Mouse (Mus musculus) T-helper 17 cell (primary cell): ENCODE data around the gene Banp.

Experiments used
- in situ Hi-C, 2 experiments: fragments of 300-600 bp; cut with MboI, MseI; formaldehyde crosslinking; loops; 1 replicate in 1 of 2; 2 replicates in 1 of 2; pipeline ENCODE4 v1.15.1; 2025; ENCODE audit warnings: high pct_unique_total_duplicates in 2 of 2

The Banp gene

DNA sequence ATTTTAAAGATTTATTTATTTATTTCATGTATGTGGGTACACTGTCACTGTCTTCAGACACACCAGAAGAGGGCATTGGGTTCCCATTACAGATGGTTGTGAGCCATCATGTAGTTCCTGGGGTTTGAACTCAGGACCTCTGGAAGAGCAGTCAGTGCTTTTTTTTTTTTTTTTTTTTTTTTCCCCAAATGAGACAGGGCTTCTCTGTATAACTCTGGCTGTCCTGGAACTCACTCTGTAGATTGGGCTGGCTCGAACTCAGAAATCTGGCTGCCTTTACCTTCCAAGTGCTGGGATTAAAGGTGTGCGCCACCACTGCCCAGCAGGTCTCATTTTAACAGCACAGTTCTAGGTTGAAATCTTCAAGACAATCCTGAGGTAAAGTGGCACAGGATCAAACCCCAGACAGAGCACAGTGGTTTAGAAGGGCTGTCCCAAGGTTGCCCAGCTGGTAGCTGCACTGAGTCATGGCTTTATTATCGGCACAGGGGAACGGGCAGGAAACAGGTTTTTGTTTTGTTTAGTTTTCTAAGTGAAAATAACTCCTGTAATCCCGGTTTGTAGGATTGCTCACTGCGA lies at the start of gene Banp:
Banp (plus strand) TSS at position 529 of the 579 bp plus-strand sequence.
- in situ Hi-C loops: loop anchor here in 1 of 2 experiments (5.0 kb wide), 1 partner anchor 47 kb away; no protein-coding TSS in a partner anchor

DNA sequence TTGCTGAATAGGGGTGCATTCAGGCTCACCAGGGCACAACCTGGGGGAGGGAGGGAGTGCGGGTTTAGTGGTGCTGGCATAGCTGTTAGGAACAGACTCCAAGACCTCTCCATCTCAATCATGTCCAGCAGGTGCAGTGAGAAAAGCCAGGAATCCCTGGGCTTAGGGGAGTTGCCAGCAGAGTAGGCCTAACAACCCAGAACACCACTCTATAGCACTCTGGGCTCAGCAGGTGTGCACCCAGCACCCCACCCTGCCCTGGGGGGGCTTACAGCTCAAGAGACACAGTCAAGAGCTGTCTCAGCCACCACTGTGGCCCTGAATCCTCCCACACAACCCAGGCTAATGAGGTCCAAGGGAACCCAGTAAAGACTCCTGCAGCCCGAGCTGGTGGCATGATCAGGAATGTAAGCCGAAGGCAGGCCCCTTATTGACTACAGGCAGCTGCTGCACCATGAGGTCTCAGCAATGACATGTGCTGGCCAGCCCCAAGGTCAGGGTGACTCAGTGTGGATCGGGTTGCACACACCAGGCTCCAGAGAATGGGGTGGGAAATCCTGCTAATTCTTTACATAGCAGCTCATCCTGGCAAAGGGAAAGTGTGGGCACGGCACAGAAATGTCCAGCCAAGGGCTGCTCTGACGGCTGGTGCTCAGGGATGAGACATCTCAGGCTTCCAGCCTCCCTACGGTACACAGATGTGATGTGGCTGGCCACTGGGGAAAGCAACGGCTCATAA lies 47.9 kb upstream of the Banp start:
- in situ Hi-C loops: loop anchor here (5.0 to 25.0 kb wide), 3 partner anchors 46 to 314 kb away; partner anchors contain the start of genes Banp (in 1 of the 2), Fbxo31 (in 1 of the 2) and Map1lc3b (in 1 of the 2)

DNA sequence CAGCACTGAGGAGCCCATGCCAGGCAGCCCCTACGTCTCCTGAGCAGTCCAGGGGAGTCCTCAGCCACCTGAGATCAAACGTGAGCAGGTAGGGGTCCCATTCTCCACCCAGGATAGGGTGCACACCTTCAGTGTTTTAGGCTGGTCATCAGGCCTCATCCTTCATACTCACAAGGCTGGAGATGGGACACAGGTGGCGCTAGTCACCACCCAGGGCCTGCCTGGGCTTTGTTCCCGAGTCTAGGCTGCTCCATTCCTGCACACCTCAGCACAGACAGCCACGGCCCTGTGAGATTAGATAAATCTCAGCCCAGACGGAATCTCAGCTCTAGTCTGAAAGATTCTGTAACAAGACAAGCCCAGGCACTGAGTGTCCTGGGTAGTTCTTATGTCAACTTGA lies 45.6 kb upstream of the Banp start:
- in situ Hi-C loops: loop anchor here (5.0 to 25.0 kb wide), 3 partner anchors 43 to 317 kb away; partner anchors contain the start of genes Banp (in 1 of the 2), Fbxo31 (in 1 of the 2) and Map1lc3b (in 1 of the 2)

DNA sequence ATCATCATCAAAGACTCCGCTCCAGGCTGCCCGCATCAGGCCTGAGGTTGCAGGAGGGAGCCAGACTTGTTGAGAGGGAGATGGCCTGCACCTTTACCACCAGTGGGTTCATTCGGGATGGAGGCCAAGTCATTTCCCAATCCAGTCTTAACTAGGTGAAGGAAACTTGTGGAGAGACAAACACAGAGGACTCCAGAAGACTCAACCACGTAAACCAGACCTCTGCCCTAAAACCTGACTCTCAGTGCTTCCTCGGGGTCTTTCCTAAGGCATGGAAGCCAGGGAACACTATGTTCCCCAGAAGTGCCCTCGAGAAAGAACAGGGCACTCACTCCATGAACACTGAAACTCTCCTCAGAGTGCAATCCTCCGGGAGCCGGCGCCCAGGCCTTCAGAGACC lies 44.6 kb upstream of the Banp start:
- in situ Hi-C loops: loop anchor here (5.0 to 25.0 kb wide), 3 partner anchors 42 to 318 kb away; partner anchors contain the start of genes Banp (in 1 of the 2), Fbxo31 (in 1 of the 2) and Map1lc3b (in 1 of the 2)

DNA sequence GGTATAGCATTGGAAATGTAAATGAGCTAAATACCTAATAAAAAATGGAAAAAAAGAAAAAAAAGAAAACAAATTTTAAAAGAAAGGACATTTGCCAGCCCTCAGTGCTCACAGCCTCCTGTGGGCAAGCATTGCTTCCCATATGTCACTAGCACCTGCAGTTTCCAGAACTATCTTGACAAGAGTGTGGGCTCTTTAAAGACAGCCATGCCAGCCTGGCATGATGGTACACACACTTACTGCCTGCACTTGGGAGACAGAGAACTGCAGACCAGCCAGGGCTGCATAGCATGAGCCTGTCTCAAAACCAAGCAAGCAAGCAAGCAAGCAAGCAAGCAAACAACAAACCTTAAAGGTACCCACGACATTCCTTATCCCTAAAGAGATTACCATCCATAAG lies 44.1 kb upstream of the Banp start:
- in situ Hi-C loops: loop anchor here in 1 of 2 experiments (25.0 kb wide), 1 partner anchor 318 kb away; the partner anchor contains the start of genes Fbxo31 and Map1lc3b

DNA sequence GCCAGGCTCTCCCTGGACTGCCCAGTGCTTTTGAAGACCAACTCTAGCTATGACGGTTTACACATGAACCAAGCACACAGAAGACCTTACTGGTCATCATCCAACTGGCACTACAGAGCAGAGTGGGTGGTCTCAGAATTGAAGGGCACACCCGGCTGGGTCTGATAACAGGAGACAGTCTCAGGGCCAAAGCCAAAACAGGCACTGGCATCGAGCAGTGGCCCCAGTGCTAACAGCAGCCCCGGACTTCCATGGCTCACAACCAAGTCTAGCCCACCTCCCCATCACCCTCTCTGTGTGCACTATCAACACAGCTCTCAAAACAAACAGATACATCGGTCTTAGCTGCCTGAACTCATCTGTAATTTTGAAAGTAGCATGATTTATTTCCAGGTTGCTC lies 43.7 kb upstream of the Banp start:
- in situ Hi-C loops: loop anchor here in 1 of 2 experiments (25.0 kb wide), 1 partner anchor 319 kb away; the partner anchor contains the start of genes Fbxo31 and Map1lc3b

DNA sequence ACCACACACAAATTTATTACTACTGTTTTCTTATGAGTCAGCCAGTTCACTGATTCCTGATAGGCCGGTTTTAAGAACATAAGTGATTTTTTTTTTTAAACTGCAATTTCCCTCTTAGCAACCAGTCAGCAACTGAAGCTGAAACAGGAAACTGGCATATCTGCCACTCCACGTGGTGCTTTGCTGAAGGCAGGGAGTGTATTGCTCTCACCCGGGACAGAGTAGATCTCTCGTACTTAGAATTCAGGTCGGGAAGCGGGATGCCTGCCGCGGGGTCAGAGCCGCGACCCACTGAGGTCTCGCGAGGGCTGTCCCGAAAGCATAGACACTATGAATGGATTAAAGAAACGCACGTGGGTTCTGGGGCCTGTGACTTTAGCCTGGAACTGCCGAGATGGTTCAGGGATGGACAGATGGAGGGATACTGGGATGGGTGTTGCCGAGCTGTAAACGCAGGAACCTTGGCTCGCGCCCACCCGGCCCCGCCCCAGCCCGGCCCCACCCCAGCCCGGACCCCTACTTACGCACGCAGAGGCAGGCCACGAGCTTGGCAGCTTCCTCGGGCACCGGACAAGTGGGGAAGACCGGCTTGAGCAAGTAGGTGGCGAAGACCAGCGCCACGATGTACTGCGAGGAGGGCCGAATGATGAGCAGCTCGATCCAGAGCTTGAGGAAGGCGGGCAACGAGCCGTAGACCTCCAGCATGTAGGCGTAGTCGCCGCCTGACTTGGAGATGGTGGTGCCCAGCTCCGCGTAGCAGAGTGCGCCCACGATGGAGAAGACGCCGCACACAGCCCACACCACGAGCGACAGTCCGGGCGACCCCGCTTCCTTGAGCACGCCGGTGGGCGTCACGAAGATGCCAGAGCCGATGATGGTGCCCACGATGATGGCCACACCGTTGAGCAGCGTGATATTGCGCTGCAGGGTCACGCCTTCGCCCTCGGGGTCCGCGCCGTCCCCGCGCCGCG lies 42.7 kb upstream of the Banp start:
- in situ Hi-C loops: loop anchor here in 1 of 2 experiments (25.0 kb wide), 1 partner anchor 320 kb away; the partner anchor contains the start of genes Fbxo31 and Map1lc3b

DNA sequence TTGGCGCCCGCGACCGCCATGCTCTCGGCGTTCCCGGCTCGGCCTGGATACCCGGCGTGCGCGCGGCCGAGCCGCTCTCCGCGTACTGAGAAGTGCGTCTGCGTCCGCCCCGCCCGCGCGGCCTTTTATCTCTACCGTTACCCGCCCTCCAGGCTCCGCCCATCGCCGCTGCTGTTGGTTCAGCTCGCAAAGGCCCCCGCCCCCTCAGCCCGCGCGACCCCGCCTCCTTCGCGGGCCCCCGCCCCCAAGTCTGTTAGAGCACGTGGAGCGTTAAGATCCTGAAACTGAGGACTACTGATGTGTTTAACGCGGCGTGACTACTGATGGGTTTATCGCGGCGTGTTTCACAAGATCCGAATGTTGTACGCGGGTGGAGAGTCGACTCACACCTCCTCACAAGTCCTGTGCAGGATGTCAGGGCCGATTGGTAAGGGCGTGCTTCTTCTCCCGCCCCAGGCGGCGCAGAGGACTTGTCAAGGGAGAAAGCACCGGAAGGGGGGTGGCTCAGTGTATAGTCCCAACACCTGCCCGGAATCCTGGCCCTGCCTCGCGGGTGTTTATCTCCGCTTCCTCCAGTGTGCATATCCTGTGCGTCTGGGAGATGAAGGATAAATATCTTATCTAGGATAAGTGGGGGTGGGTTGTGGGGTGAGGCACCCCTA lies 41.8 kb upstream of the Banp start, which contains the start of gene Slc7a5:
Slc7a5 (minus strand) TSS at position 108 of the 662 bp plus-strand sequence.
- in situ Hi-C loops: loop anchor here in 1 of 2 experiments (25.0 kb wide), 1 partner anchor 320 kb away; the partner anchor contains the start of genes Fbxo31 and Map1lc3b

DNA sequence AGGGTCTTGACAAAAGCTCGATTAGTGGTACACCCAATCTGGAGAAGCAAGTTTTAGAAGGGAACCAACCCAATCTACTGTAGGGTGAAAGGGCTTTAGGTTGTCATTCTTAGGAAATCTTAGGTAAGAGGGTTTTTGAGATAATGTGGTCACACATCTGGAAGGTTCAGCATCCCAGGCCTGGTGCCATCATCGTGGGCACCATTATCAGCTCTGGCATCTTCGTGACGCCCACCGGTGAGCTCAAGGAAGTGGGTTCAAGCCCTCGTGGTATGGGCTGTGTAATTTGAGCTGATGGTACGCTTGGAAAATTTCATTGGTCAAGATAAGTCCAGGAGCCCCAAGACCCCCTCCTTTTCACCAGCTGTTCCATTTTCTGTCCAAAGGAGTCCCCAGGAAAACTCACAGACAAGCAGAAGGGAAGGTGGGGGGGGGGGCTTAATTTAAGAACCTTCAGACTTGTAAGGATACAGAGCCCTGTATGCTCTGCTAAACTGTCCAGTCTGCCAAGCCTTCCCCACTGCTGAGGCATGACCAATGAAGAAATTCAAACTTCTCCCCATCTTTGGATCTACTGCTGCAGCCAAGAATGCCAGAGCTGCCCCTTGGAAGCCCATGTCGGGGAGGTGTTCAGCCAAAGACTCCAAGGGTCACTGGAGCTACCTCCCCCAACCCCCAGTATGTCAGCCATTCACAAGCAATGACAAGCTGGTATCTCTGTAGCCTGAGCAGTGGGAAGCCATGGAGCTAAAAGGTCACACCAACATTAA lies 41.0 kb upstream of the Banp start:
- in situ Hi-C loops: loop anchor here in 1 of 2 experiments (25.0 kb wide), 1 partner anchor 321 kb away; the partner anchor contains the start of genes Fbxo31 and Map1lc3b

DNA sequence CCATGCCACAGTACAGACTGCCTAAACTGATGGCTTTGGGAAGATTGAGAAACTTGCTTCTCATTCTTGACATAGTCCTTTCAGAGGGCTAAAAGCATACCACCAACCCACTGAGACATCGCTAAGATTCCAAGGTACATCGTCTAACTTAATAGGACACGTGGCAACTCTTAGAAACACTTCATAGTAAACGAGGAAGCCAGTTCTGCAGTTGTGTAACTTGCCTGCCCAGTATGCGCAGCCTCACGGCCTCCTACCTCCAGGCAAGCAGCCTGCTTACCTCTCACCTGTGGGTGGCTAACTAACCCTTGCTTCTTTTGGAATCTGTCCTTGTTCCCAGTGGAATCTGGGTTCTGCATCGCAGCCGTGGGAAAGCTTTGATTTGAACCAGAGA lies 40.4 kb upstream of the Banp start:
- in situ Hi-C loops: loop anchor here in 1 of 2 experiments (25.0 kb wide), 1 partner anchor 322 kb away; the partner anchor contains the start of genes Fbxo31 and Map1lc3b

DNA sequence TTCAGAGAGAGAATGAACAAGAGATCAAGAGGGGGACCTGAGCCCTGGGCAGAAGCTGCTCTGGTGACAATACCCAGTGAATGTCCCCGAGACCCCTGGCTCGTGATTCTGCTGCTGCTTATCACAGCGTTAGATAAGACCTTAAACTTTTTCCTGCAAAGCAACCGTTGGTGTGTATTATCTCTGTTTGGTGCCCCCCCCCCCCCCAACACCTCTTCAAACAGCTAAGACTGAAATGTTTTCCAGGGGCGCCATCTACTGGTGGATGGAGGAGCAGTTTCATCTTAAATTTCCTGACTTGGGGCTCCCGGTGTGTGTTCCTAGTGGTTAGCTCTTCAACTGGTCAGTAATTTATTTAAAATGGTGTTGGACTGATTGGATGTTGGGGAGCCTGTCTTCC lies 39.9 kb upstream of the Banp start:
- in situ Hi-C loops: loop anchor here in 1 of 2 experiments (25.0 kb wide), 1 partner anchor 322 kb away; the partner anchor contains the start of genes Fbxo31 and Map1lc3b

DNA sequence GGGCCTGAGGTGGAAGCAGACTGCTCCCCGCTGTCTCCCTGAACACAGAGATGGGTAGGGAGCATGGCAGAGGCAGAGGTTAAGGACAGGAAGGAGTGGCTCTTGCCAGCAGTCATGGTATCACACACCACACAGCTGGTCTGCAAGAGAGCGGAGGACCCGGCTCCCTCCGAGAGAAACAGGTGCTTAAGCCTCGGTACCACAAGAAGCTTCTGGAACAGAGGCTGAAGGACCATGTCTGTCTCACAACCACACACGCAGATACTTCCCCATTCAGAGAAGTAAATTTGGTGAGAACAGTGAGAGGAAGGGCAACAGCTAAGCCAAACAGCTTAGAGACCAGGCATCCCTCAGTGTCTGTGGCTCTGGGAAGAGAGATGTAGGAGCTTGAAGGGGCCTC lies 38.1 kb upstream of the Banp start:
- in situ Hi-C loops: loop anchor here in 1 of 2 experiments (25.0 kb wide), 1 partner anchor 324 kb away; the partner anchor contains the start of genes Fbxo31 and Map1lc3b

DNA sequence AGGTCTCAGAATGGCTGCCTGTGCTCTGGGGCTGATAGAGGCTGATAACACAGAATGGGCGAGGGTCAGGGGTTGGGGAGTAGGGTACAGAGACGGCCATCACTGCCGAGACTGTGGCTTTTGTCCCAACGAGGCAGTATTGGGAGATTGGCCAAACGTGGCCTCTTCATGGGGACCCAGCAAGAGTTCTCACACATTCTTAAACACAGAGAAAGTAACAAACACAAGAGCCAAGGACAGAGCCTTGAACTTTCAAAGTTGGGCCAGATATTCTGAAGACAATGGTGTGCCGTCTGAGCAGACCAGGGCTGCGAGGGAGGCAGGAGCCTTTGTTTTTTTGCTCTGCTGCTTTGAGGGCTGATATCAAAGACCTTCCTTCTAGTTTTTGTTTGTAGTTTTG lies 37.6 kb upstream of the Banp start:
- in situ Hi-C loops: loop anchor here in 1 of 2 experiments (25.0 kb wide), 1 partner anchor 325 kb away; the partner anchor contains the start of genes Fbxo31 and Map1lc3b

DNA sequence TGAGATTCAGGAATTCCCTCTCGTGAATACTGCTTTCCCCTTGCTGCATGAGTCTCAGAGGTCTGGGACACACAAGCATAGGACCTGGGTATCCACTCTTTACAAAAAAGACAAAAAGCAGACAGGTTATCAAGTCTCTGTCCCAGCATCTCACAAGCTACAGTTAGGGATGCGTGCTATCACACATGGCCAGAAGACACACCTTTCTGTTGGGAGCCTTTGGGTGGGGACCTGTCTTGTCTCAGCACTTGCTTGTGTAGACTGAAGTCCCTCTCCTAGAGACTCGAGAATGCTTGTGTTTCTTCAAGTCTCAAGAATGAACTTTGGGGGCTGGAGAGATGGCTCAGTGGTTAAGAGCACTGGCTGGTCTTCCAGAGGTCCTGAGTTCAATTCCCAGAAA lies 36.7 kb upstream of the Banp start:
- in situ Hi-C loops: loop anchor here in 1 of 2 experiments (25.0 kb wide), 1 partner anchor 326 kb away; the partner anchor contains the start of genes Fbxo31 and Map1lc3b

DNA sequence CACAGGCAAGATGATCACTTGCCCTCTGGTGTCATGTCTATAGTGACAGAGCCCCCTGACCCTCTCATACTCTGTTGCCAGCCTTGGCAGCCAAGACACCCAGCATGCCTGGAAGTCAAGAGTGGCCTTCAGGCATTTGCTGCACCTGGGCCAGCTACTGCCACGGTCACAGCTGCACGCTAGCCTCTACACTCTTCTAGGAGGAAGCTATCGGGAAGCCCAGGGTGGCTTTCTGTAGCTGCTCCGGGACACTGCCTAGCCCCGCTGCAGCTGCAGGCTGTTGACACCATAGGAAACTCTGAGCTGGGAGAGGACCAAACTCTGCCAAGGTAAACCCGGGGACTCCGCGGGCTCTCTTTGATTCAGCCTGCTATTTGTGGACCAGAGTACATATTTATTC lies 36.2 kb upstream of the Banp start:
- in situ Hi-C loops: loop anchor here in 1 of 2 experiments (25.0 kb wide), 1 partner anchor 326 kb away; the partner anchor contains the start of genes Fbxo31 and Map1lc3b

DNA sequence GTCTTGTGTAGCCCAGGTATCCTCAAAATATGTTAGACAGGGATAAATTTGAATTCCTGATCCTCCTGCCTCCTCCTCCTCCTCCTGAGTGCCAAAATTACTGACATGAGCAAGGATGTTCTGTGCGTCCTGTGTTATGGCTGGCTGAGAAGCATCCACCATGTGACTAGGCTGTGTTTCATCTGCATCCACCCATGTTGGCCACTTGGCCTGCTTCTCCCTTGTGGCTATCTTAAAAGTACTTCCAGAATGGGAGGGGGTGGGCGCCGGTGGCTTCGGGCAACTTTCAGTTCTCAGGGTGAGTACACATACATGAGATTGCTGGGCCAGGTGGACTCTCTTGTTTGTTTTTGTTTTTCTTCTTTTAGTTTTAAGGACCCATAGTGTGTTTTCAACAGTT lies 30.4 kb upstream of the Banp start:
- in situ Hi-C loops: loop anchor here in 1 of 2 experiments (25.0 kb wide), 1 partner anchor 332 kb away; the partner anchor contains the start of genes Fbxo31 and Map1lc3b

DNA sequence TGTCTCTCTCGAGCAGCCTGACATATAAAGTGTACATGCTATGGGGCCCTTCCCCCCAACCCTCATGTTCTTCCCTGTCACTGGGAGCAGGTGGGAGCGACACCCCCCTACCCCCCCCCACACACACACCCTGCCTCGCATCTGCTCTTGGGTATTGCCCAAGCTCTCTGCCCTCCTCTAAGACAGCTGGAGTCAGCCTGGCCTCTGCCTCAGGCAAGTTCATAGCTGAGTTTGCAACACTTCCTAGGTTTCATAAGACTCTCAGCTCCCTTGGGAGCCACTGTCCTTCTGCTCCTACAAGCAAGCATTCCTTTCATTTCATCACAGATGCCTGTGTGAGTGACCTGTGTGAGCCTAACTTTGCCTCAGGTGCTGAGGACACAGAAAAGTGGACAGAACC lies 29.8 kb upstream of the Banp start:
- in situ Hi-C loops: loop anchor here (10.0 to 25.0 kb wide), 2 partner anchors 165 to 332 kb away; partner anchors contain the start of genes Fbxo31 (in 1 of the 2) and Map1lc3b (in 1 of the 2)

DNA sequence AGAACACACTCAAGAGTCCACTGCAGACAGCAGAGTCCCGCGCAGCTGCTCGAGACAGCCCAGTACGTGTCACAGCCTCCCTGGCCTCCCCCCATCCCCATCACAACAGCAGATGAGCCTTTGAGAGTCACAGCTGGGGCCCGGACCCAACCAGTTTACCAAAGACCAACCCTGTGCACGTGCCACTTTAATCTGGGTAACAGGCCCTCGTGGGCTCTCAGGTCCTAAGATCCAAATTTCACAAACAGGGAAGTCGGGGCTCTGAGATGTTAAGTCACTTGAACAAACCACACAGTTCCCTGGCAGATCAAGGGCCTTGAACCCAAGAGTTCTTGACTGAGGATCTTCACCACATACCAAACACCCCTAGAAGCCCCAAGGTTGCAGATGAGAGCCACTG lies 28.0 kb upstream of the Banp start:
- in situ Hi-C loops: loop anchor here (10.0 to 25.0 kb wide), 2 partner anchors 167 to 334 kb away; partner anchors contain the start of genes Fbxo31 (in 1 of the 2) and Map1lc3b (in 1 of the 2)
